Mouse (Mus musculus) hindbrain, embryonic 11.5 days (tissue): ENCODE data around the gene Cdc42bpa. TPM values are rescaled to one million over a fixed set of nuclear protein-coding genes. Genes with fewer than 3 reads are reported as not detected.

ENCODE experiments used
- ATAC-seq: fragments of 200-750 bp; cut with Nextera tagmentation; 2 replicates; pipeline ENCODE4 v1.8.0; 2017; ENCODE audit warnings: mild to moderate bottlenecking, moderate TSS enrichment, moderate library complexity; ENCODE audit not compliant: low FRiP score
- DNase-seq: peaks from one replicate; pipeline ENCODE4 v3.0.0-alpha.2; 2015; ENCODE audit warnings: low spot score
- H3K27ac ChIP-seq: fragments of 300-500 bp; sonication (generic); 2 replicates; pipeline ENCODE4 v1.5.1; 2014; ENCODE audit warnings: mild to moderate bottlenecking, low read depth, low read length
- H3K27me3 ChIP-seq: fragments of 300-500 bp; sonication (generic); 2 replicates; pipeline ENCODE4 v1.6.1; 2014; ENCODE audit warnings: mild to moderate bottlenecking, low read length, moderate library complexity, mixed read lengths; ENCODE audit not compliant: control insufficient read depth, insufficient read depth
- H3K36me3 ChIP-seq: fragments of 300-500 bp; sonication (generic); 2 replicates; pipeline ENCODE4 v1.6.1; 2014; ENCODE audit warnings: mild to moderate bottlenecking, low read length, moderate library complexity, mixed read lengths; ENCODE audit not compliant: control insufficient read depth, insufficient read depth
- H3K4me1 ChIP-seq: fragments of 300-500 bp; sonication (generic); replicated peaks from 2 replicates; pipeline ENCODE4 v1.6.1; 2014; ENCODE audit warnings: low read length, mixed read lengths; ENCODE audit not compliant: control insufficient read depth, insufficient read depth
- H3K4me2 ChIP-seq: fragments of 300-500 bp; sonication (generic); replicated peaks from 2 replicates; pipeline ENCODE4 v1.6.1; 2014; ENCODE audit warnings: mild to moderate bottlenecking, low read depth, low read length
- H3K4me3 ChIP-seq: fragments of 300-500 bp; sonication (generic); 2 replicates; pipeline ENCODE4 v1.5.1; 2014; ENCODE audit warnings: low read depth, low read length
- H3K9ac ChIP-seq: fragments of 300-500 bp; sonication (generic); 2 replicates; pipeline ENCODE4 v1.6.1; 2014; ENCODE audit warnings: low read depth, low read length
- H3K9me3 ChIP-seq: fragments of 300-500 bp; sonication (generic); 2 replicates; pipeline ENCODE4 v1.6.1; 2016; ENCODE audit warnings: low read length; ENCODE audit not compliant: control insufficient read depth
- WGBS: fragments of 180-500 bp; shearing (Covaris S2); extraction: QIAGEN DNeasy Blood & Tissue Kit; methylation state at CpG from one replicate; pipeline ENCODE4 v1.1.7; 2014; 5-methylcytosine and 5-hydroxymethylcytosine counted together
- polyA plus RNA-seq: library from polyadenylated mRNA; unstranded; fragments of >200 nt; fragmentation: Nextera tagmentation; extraction: Ambion mirVana; gene quantifications from 2 replicates; pipeline ENCODE4 v1.2.1, GENCODE M21; 2014

The Cdc42bpa gene
- polyA plus RNA-seq, 1 experiment from 2014 or later, result 21.8 TPM

- 86% methylated on average over 3 of the region's 3 CpGs for WGBS
- Histone ChIP-seq H3K9ac (no peak overlapping the region), H3K4me3 (no peak overlapping the region), H3K4me2 (no peak overlapping the region), H3K9me3 (no peaks in the 10 kb centered on the region), H3K36me3 (no peaks in the 10 kb centered on the region), H3K27ac (no peak overlapping the region), H3K4me1 (no peaks in the 10 kb centered on the region), H3K27me3 (no peaks in the 10 kb centered on the region)
- no peak for ATAC-seq
- DNase-seq, result no peak
Observed at GRCm38 (mm10) chr1:180037461-180037860, 77.2 kb downstream of the Cdc42bpa start.

GRCm38 (mm10) chr1:180044160-180044559 lies 83.9 kb downstream of the Cdc42bpa start:
- Histone ChIP-seq H3K36me3 (no peaks in the 10 kb centered on the region), H3K9ac (no peak overlapping the region), H3K4me2 (no peak overlapping the region), H3K4me1 (no peaks in the 10 kb centered on the region), H3K9me3 (no peaks in the 10 kb centered on the region), H3K4me3 (no peak overlapping the region), H3K27me3 (no peaks in the 10 kb centered on the region), H3K27ac (no peak overlapping the region)
- ATAC-seq (no peak), DNase-seq (no peak)
- WGBS, result 93% methylated on average over 2 of the region's 2 CpGs

GRCm38 (mm10) chr1:180045172-180045571 lies 84.9 kb downstream of the Cdc42bpa start:
- Histone ChIP-seq H3K4me3 (no peak overlapping the region), H3K27me3 (no peaks in the 10 kb centered on the region), H3K36me3 (no peaks in the 10 kb centered on the region), H3K4me1 (no peaks in the 10 kb centered on the region), H3K4me2 (no peak overlapping the region), H3K9me3 (no peaks in the 10 kb centered on the region), H3K27ac (no peak overlapping the region), H3K9ac (no peak overlapping the region)
- DNase-seq, result no peak
- ATAC-seq, result no peak

- H3K4me3 ChIP-seq, result no peak overlapping the region
- 89% methylated on average over 1 of the region's 1 CpGs for WGBS
- H3K27me3 ChIP-seq, result no peaks in the 10 kb centered on the region
- ATAC-seq (no peak), DNase-seq (no peak)
- no peak overlapping the region for H3K9ac ChIP-seq
- H3K27ac ChIP-seq, result no peak overlapping the region
- no peaks in the 10 kb centered on the region for H3K36me3 ChIP-seq
- no peak overlapping the region for H3K4me2 ChIP-seq
- no peaks in the 10 kb centered on the region for H3K4me1 ChIP-seq
- H3K9me3 ChIP-seq, result no peaks in the 10 kb centered on the region
Observed at GRCm38 (mm10) chr1:180089176-180089575, 128.9 kb downstream of the Cdc42bpa start.

- Histone ChIP-seq H3K27ac (no peak overlapping the region), H3K4me2 (no peak overlapping the region)
Observed at GRCm38 (mm10) chr1:180098426-180098825, 138.2 kb downstream of the Cdc42bpa start.

GRCm38 (mm10) chr1:180104567-180104966 lies 144.3 kb downstream of the Cdc42bpa start:
- Histone ChIP-seq H3K4me3 (no peak overlapping the region), H3K27ac (no peak overlapping the region), H3K36me3 (no peaks in the 10 kb centered on the region), H3K4me2 (no peak overlapping the region), H3K9ac (no peak overlapping the region), H3K4me1 (no peaks in the 10 kb centered on the region), H3K9me3 (no peaks in the 10 kb centered on the region), H3K27me3 (no peaks in the 10 kb centered on the region)
- WGBS, result 65% methylated on average over 3 of the region's 3 CpGs
- no peak for DNase-seq
- no peak for ATAC-seq

More at GRCm38 (mm10) chr1:180098426-180098825, 138.2 kb downstream of the Cdc42bpa start:
- 91% methylated on average over 5 of the region's 5 CpGs for WGBS
- no peaks in the 10 kb centered on the region for H3K36me3 ChIP-seq
- no peaks in the 10 kb centered on the region for H3K9me3 ChIP-seq
- no peak overlapping the region for H3K9ac ChIP-seq
- ATAC-seq (no peak), DNase-seq (no peak)
- H3K4me1 ChIP-seq, result no peaks in the 10 kb centered on the region
- no peak overlapping the region for H3K4me3 ChIP-seq
- no peaks in the 10 kb centered on the region for H3K27me3 ChIP-seq

GRCm38 (mm10) chr1:180109050-180109449 lies 148.8 kb downstream of the Cdc42bpa start:
- Histone ChIP-seq H3K36me3 (no peaks in the 10 kb centered on the region), H3K27ac (no peak overlapping the region), H3K4me2 (no peak overlapping the region), H3K4me1 (no peaks in the 10 kb centered on the region), H3K9me3 (no peaks in the 10 kb centered on the region), H3K9ac (no peak overlapping the region), H3K27me3 (no peaks in the 10 kb centered on the region), H3K4me3 (no peak overlapping the region)
- WGBS, result 75% methylated on average over 5 of the region's 5 CpGs
- no peak for ATAC-seq
- no peak for DNase-seq

- DNase-seq (peak; percentile 38), ATAC-seq (no peak)
- no peak overlapping the region for H3K4me2 ChIP-seq
- no peak overlapping the region for H3K9ac ChIP-seq
- H3K36me3 ChIP-seq, result no peaks in the 10 kb centered on the region
- H3K27ac ChIP-seq, result no peak overlapping the region
- no peak overlapping the region for H3K4me3 ChIP-seq
- no peaks in the 10 kb centered on the region for H3K9me3 ChIP-seq
- H3K27me3 ChIP-seq, result no peaks in the 10 kb centered on the region
- WGBS, result 90% methylated on average over 1 of the region's 1 CpGs
- H3K4me1 ChIP-seq, result no peaks in the 10 kb centered on the region
Observed at GRCm38 (mm10) chr1:180116525-180116924, 156.3 kb downstream of the Cdc42bpa start.

GRCm38 (mm10) chr1:180118233-180118632 lies 158.0 kb downstream of the Cdc42bpa start:
- Histone ChIP-seq H3K4me2 (no peak overlapping the region), H3K27ac (no peak overlapping the region), H3K4me1 (no peaks in the 10 kb centered on the region), H3K9ac (no peak overlapping the region), H3K27me3 (no peaks in the 10 kb centered on the region), H3K4me3 (no peak overlapping the region), H3K36me3 (no peaks in the 10 kb centered on the region), H3K9me3 (no peaks in the 10 kb centered on the region)
- DNase-seq (peak; percentile 8), ATAC-seq (no peak)
- WGBS, result 72% methylated on average over 8 of the region's 8 CpGs
